Mouse (Mus musculus): ENCODE data around the gene Ccdc12.

- no peak for TF ChIP-seq CTCF (IDR thresholded peaks at IDR 0.05; ENCODE audit: low read depth, low read length)
- no peak for TF ChIP-seq POLR2A (IDR thresholded peaks at IDR 0.05; ENCODE audit: borderline replicate concordance, low read depth, low read length)
Measured at GRCm38 (mm10) chr9:110665912-110666311, 9.6 kb downstream of the Ccdc12 start.

Data from bone marrow macrophage, adult 2 months (primary cell).